Mouse (Mus musculus): Measurements from ENCODE around the gene Fgf18.

DNA sequence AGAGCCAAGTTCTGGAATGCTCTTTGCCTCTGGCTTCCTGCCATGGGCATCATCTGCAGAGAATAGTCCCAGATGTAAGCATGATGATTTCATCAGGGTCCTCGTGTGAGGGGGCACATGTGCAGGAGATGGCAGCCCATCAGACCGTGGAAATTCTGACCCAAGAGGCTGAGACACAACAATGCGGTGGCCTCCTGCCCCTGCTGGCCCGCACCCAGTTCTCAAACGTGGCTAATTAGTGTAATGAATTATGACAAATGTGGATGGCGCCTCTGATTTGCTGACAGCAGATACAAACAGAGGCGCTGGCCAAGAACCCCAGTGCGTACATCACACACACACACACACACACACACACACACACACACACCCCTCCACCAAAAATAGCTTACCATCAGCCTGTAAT lies 42.3 kb downstream of the Fgf18 start:
- TF ChIP-seq MAZ (IDR thresholded peaks at IDR 0.05; ENCODE audit: low read depth, low read length): no peak
- TF ChIP-seq POLR2A (IDR thresholded peaks at IDR 0.05; ENCODE audit: low read depth, low read length): no peak
- no peak for TF ChIP-seq CTCF (conservative IDR thresholded peaks at IDR 0.05 in 1 of 2, IDR thresholded peaks at IDR 0.05 in 1 of 2; ENCODE audit: low read depth in 2 of 2, low read length in 2 of 2)
